Mouse (Mus musculus) kidney, postnatal 0 days (tissue): ENCODE measurements at regions not wholly inside any gene's neighbourhood (a gene's known extent, or its start where the extent isn't known, plus 50 kb on each side); places are given as distances from the start of the nearest gene placed in this dataset.

Experiments
- ATAC-seq: fragments of 200-750 bp; cut with Nextera tagmentation; replicated peaks from 2 replicates; pipeline ENCODE4 v1.8.0; 2017; ENCODE audit warnings: low read depth, moderate number of reproducible peaks, moderate TSS enrichment, moderate library complexity; ENCODE audit not compliant: low FRiP score
- DNase-seq: peaks from one replicate; pipeline ENCODE4 v3.0.0-alpha.2; 2016; ENCODE audit warnings: low spot score
- H3K27ac ChIP-seq: fragments of 300-500 bp; sonication (generic); 2 replicates; pipeline ENCODE4 v1.5.1; 2014; ENCODE audit warnings: mild to moderate bottlenecking
- H3K27me3 ChIP-seq: fragments of 300-500 bp; sonication (generic); 2 replicates; pipeline ENCODE4 v1.6.1; 2014; ENCODE audit warnings: low read length, mixed read lengths; ENCODE audit not compliant: insufficient read depth
- H3K36me3 ChIP-seq: fragments of 300-500 bp; sonication (generic); 2 replicates; pipeline ENCODE4 v1.6.1; 2014; ENCODE audit warnings: low read length, mixed read lengths; ENCODE audit not compliant: insufficient read depth
- H3K4me1 ChIP-seq: fragments of 300-500 bp; sonication (generic); replicated peaks from 2 replicates; pipeline ENCODE4 v1.6.1; 2014; ENCODE audit warnings: antibody characterized with exemption, low read length, mixed read lengths; ENCODE audit not compliant: insufficient read depth
- H3K4me2 ChIP-seq: fragments of 300-500 bp; sonication (generic); 2 replicates; pipeline ENCODE4 v1.6.1; 2014; ENCODE audit warnings: mild to moderate bottlenecking, low read length, moderate library complexity, mixed read lengths
- H3K4me3 ChIP-seq: fragments of 300-500 bp; sonication (generic); replicated peaks from 2 replicates; pipeline ENCODE4 v1.5.1; 2014; ENCODE audit warnings: low read depth, low read length
- H3K9ac ChIP-seq: fragments of 300-500 bp; sonication (generic); 2 replicates; pipeline ENCODE4 v1.6.1; 2014; ENCODE audit warnings: low read depth, low read length
- H3K9me3 ChIP-seq: fragments of 300-500 bp; sonication (generic); replicated peaks from 2 replicates; pipeline ENCODE4 v1.6.1; 2016; ENCODE audit warnings: low read length, inconsistent platforms, mixed read lengths
- CTCF ChIP-seq: IDR thresholded peaks from 2 replicates; pipeline ENCODE4 v1.5.1; 2016; ENCODE audit warnings: antibody characterized with exemption, low read depth, mild to moderate bottlenecking, moderate library complexity
- WGBS: fragments of 180-500 bp; shearing (Covaris S2); extraction: QIAGEN DNeasy Blood & Tissue Kit; methylation state at CpG from one replicate; pipeline ENCODE4 v1.1.7; 2014; 5-methylcytosine and 5-hydroxymethylcytosine counted together

- WGBS: 75% methylated on average over 1 of the region's 1 CpGs
These were observed 222.7 kb upstream of the Zeb2 start for GRCm38 (mm10) chr2:45339866-45340265.

DNA sequence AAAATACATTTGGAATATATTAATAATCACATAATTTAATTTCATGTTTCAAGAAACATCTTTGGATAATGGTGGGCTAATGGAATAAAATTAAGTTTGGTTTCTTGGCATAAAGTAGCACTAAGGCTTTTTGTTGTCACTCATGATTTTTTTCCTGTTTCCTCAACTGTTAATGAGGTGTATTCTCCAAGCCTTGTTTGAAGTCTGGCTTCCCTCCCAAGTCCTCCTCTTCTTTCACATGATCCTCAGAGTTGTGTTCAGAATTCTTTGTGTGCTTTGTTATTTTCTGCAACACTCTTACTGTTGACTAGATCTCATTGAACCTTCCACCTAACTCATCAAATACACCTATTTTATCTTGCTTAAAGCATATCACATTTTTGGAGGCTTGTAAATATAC, 221.6 kb upstream of the Zeb2 start:
- Histone ChIP-seq H3K27ac (no peak overlapping the region), H3K4me1 (no peaks in the 10 kb centered on the region), H3K4me3 (no peak overlapping the region), H3K9me3 (no peaks in the 10 kb centered on the region), H3K36me3 (no peaks in the 10 kb centered on the region), H3K4me2 (no peak overlapping the region), H3K9ac (no peak overlapping the region), H3K27me3 (no peaks in the 10 kb centered on the region)
- TF ChIP-seq CTCF: no peak
- no peak for ATAC-seq
- DNase-seq: no peak

More at GRCm38 (mm10) chr2:45339866-45340265, 222.7 kb upstream of the Zeb2 start:
- no peak overlapping the region for H3K27ac ChIP-seq
- no peak for TF ChIP-seq CTCF
- H3K9ac ChIP-seq: no peak overlapping the region
- no peak for ATAC-seq
- H3K4me1 ChIP-seq: no peaks in the 10 kb centered on the region
- no peaks in the 10 kb centered on the region for H3K36me3 ChIP-seq
- no peaks in the 10 kb centered on the region for H3K9me3 ChIP-seq
- H3K4me2 ChIP-seq: no peak overlapping the region
- H3K4me3 ChIP-seq: no peak overlapping the region
- no peaks in the 10 kb centered on the region for H3K27me3 ChIP-seq
- no peak for DNase-seq

- DNase-seq (no peak), ATAC-seq (no peak)
- H3K36me3 ChIP-seq: no peaks in the 10 kb centered on the region
- WGBS: 90% methylated on average over 4 of the region's 4 CpGs
- no peaks in the 10 kb centered on the region for H3K27me3 ChIP-seq
- TF ChIP-seq CTCF: no peak
- H3K4me1 ChIP-seq: no peaks in the 10 kb centered on the region
- no peak overlapping the region for H3K27ac ChIP-seq
- no peak overlapping the region for H3K4me2 ChIP-seq
- no peaks in the 10 kb centered on the region for H3K9me3 ChIP-seq
- H3K4me3 ChIP-seq: no peak overlapping the region
- H3K9ac ChIP-seq: no peak overlapping the region
These were observed 199.9 kb upstream of the Zeb2 start for GRCm38 (mm10) chr2:45316945-45317565.

GRCm38 (mm10) chr2:45287530-45288009, 170.4 kb upstream of the Zeb2 start:
- peak; percentile 90 for ATAC-seq
- DNase-seq: peak; percentile 48
- no peaks in the 10 kb centered on the region for H3K4me1 ChIP-seq
- H3K36me3 ChIP-seq: no peaks in the 10 kb centered on the region
- no peaks in the 10 kb centered on the region for H3K27me3 ChIP-seq
- no peaks in the 10 kb centered on the region for H3K9me3 ChIP-seq
- H3K9ac ChIP-seq: no peak overlapping the region
- TF ChIP-seq CTCF: no peak
- H3K27ac ChIP-seq: peak overlapping the region; percentile 60; the same call in 1 of the 2 replicates
- WGBS: 28% methylated on average over 7 of the region's 7 CpGs
- peak overlapping the region; percentile 12; the same call in 1 of the 2 replicates for H3K4me2 ChIP-seq
- no peak overlapping the region for H3K4me3 ChIP-seq

GRCm38 (mm10) chr2:45283811-45284210, 166.6 kb upstream of the Zeb2 start:
- H3K9ac ChIP-seq: no peak overlapping the region
- no peak for DNase-seq
- H3K4me2 ChIP-seq: no peak overlapping the region
- TF ChIP-seq CTCF: no peak
- no peaks in the 10 kb centered on the region for H3K27me3 ChIP-seq
- no peak overlapping the region for H3K27ac ChIP-seq
- no peaks in the 10 kb centered on the region for H3K9me3 ChIP-seq
- no peaks in the 10 kb centered on the region for H3K36me3 ChIP-seq
- ATAC-seq: no peak
- H3K4me3 ChIP-seq: no peak overlapping the region
- no peaks in the 10 kb centered on the region for H3K4me1 ChIP-seq

GRCm38 (mm10) chr2:45279490-45279889, 162.3 kb upstream of the Zeb2 start:
- 73% methylated on average over 4 of the region's 4 CpGs for WGBS
- no peak overlapping the region for H3K27ac ChIP-seq
- DNase-seq: no peak
- H3K27me3 ChIP-seq: no peaks in the 10 kb centered on the region
- no peak for ATAC-seq
- H3K9ac ChIP-seq: no peak overlapping the region
- no peaks in the 10 kb centered on the region for H3K36me3 ChIP-seq
- H3K9me3 ChIP-seq: no peaks in the 10 kb centered on the region
- no peaks in the 10 kb centered on the region for H3K4me1 ChIP-seq
- TF ChIP-seq CTCF: no peak
- no peak overlapping the region for H3K4me2 ChIP-seq
- H3K4me3 ChIP-seq: no peak overlapping the region

GRCm38 (mm10) chr2:45277602-45278001, 160.4 kb upstream of the Zeb2 start:
- Histone ChIP-seq H3K4me1 (no peaks in the 10 kb centered on the region), H3K4me2 (no peak overlapping the region), H3K9me3 (no peaks in the 10 kb centered on the region), H3K9ac (no peak overlapping the region), H3K27ac (no peak overlapping the region), H3K36me3 (no peaks in the 10 kb centered on the region), H3K4me3 (no peak overlapping the region), H3K27me3 (no peaks in the 10 kb centered on the region)
- DNase-seq (no peak), ATAC-seq (no peak)
- TF ChIP-seq CTCF: no peak
- 88% methylated on average over 2 of the region's 2 CpGs for WGBS
